Comparison of ENCODE assay signal across 8 mouse cellular contexts in genomic region chr10:111503071-111503470, GRCm38 (mm10). TPM values are rescaled to one million over a fixed set of nuclear protein-coding genes. Genes with fewer than 3 reads are reported as not detected.
DNase-seq lines count a peak whose midpoint lies in the region; ATAC-seq and TF ChIP-seq lines count a peak whose summit lies in the region.

No protein-coding gene starts in this region.

- H3K27ac ChIP-seq in midbrain, embryonic 10.5 days (replicated peaks): no peak overlapping the region
- H3K27ac ChIP-seq in midbrain, embryonic 16.5 days (ENCODE audit: low read length): no peak overlapping the region
- no peak overlapping the region for H3K27ac ChIP-seq in kidney, postnatal 0 days
- H3K27ac ChIP-seq in liver, embryonic 13.5 days: no peak overlapping the region

- peak; percentile 88 for TF ChIP-seq CTCF in kidney, postnatal 0 days (IDR thresholded peaks at IDR 0.05; ENCODE audit: low read depth)

- 0 out of 2 replicates have a peak, but pooled peaks cover 13% of the 10 kb centered on the region for H3K27me3 ChIP-seq in midbrain, embryonic 10.5 days (ENCODE audit: low read depth, poor library complexity, severe bottlenecking)
- no peaks in the 10 kb centered on the region for H3K27me3 ChIP-seq in midbrain, embryonic 16.5 days (ENCODE audit: control insufficient read depth, insufficient read depth, low read depth, low read length)
- no peaks in the 10 kb centered on the region for H3K27me3 ChIP-seq in kidney, postnatal 0 days (ENCODE audit: insufficient read depth, low read length)
- H3K27me3 ChIP-seq in liver, embryonic 13.5 days: peaks cover 24% of the 10 kb centered on the region

- 2% methylated on average over 3 of the region's 3 CpGs for WGBS in midbrain, embryonic 10.5 days
- 1% methylated on average over 3 of the region's 3 CpGs for WGBS in midbrain, embryonic 16.5 days
- 0% methylated on average over 3 of the region's 3 CpGs for WGBS in kidney, postnatal 0 days
- WGBS in liver, embryonic 13.5 days (ENCODE audit: insufficient replicate concordance): 0% methylated on average over 3 of the region's 3 CpGs

- ATAC-seq in midbrain, embryonic 16.5 days: no peak
- no peak for ATAC-seq in kidney, postnatal 0 days (replicated peaks; ENCODE audit: low FRiP score, low read depth)
- ATAC-seq in liver, embryonic 13.5 days (ENCODE audit: low read depth): no peak

- no peaks in the 10 kb centered on the region for H3K9me3 ChIP-seq in midbrain, embryonic 10.5 days (replicated peaks)
- no peaks in the 10 kb centered on the region for H3K9me3 ChIP-seq in midbrain, embryonic 16.5 days (replicated peaks; ENCODE audit: control insufficient read depth, low read length, poor library complexity, severe bottlenecking)
- H3K9me3 ChIP-seq in kidney, postnatal 0 days (replicated peaks; ENCODE audit: low read length): no peaks in the 10 kb centered on the region
- H3K9me3 ChIP-seq in liver, embryonic 13.5 days (replicated peaks): no peaks in the 10 kb centered on the region

- H3K4me3 ChIP-seq in midbrain, embryonic 10.5 days: no peak overlapping the region
- no peak overlapping the region for H3K4me3 ChIP-seq in midbrain, embryonic 16.5 days (ENCODE audit: low read depth, low read length)
- no peak overlapping the region for H3K4me3 ChIP-seq in kidney, postnatal 0 days (replicated peaks; ENCODE audit: low read depth, low read length)
- H3K4me3 ChIP-seq in liver, embryonic 13.5 days (replicated peaks): no peak overlapping the region

- H3K4me2 ChIP-seq in midbrain, embryonic 16.5 days (ENCODE audit: low read length): no peak overlapping the region
- H3K4me2 ChIP-seq in kidney, postnatal 0 days (ENCODE audit: low read length): no peak overlapping the region
- no peak overlapping the region for H3K4me2 ChIP-seq in liver, embryonic 13.5 days

- H3K4me1 ChIP-seq in midbrain, embryonic 10.5 days: peaks cover 37% of the 10 kb centered on the region
- no peaks in the 10 kb centered on the region; the same call in 1 of the 2 replicates for H3K4me1 ChIP-seq in midbrain, embryonic 16.5 days (ENCODE audit: control insufficient read depth, insufficient read depth, low read length)
- peaks cover 7% of the 10 kb centered on the region; the same call in 1 of the 2 replicates for H3K4me1 ChIP-seq in kidney, postnatal 0 days (replicated peaks; ENCODE audit: insufficient read depth, low read length)
- peaks cover 37% of the 10 kb centered on the region for H3K4me1 ChIP-seq in liver, embryonic 13.5 days (replicated peaks)

- DNase-seq in midbrain, embryonic 10.5 days (ENCODE audit: low spot score): peak; percentile 74
- DNase-seq in c-Kit-negative CD71-positive TER-119-positive erythroid progenitor cells, embryonic 14.5 days (ENCODE audit: low read depth, low spot score): peak; percentile 64
- peak; percentile 54 to 78 for DNase-seq in frontal cortex, postnatal 14 days (ENCODE audit: low spot score in 2 of 2)
- DNase-seq in kidney, postnatal 0 days (ENCODE audit: low spot score): peak; percentile 85
- peak; percentile 59 for DNase-seq in liver, embryonic 13.5 days
- peak; percentile 81 for DNase-seq in retina, postnatal 1 day
- peak; percentile 75 to 77 for DNase-seq in thymus, postnatal 36 days

- H3K9ac ChIP-seq in midbrain, embryonic 16.5 days (ENCODE audit: low read depth, low read length): no peak overlapping the region
- no peak overlapping the region for H3K9ac ChIP-seq in kidney, postnatal 0 days (ENCODE audit: low read depth, low read length)
- no peak overlapping the region for H3K9ac ChIP-seq in liver, embryonic 13.5 days

- peaks cover 9% of the 10 kb centered on the region for H3K36me3 ChIP-seq in midbrain, embryonic 10.5 days
- H3K36me3 ChIP-seq in midbrain, embryonic 16.5 days (ENCODE audit: control insufficient read depth, insufficient read depth, low read length): peaks cover 6% of the 10 kb centered on the region
- H3K36me3 ChIP-seq in kidney, postnatal 0 days (ENCODE audit: insufficient read depth, low read length): peaks cover 3% of the 10 kb centered on the region; the same call in 1 of the 2 replicates
- peaks cover 7% of the 10 kb centered on the region; the same call in 1 of the 2 replicates for H3K36me3 ChIP-seq in liver, embryonic 13.5 days

RNA-seq across cellular contexts. Expression of gene Phlda1, which starts 3.0 kb away (rescaled TPM):
- 15.1 and 17.3 TPM in 2 replicates for polyA plus RNA-seq in midbrain, embryonic 10.5 days (2016; fragmentation: Nextera tagmentation; extraction: Ambion mirVana)
- polyA plus RNA-seq in midbrain, embryonic 16.5 days (2015; fragmentation: Nextera tagmentation; extraction: Ambion mirVana): 30.8 and 30.9 TPM in 2 replicates
- 25.3 and 29.5 TPM in 2 replicates for polyA plus RNA-seq in kidney, postnatal 0 days (2015; fragmentation: Nextera tagmentation; extraction: Ambion mirVana)
- polyA plus RNA-seq in liver, embryonic 13.5 days (2015; fragmentation: Nextera tagmentation; extraction: Ambion mirVana): 4.4 and 5.6 TPM in 2 replicates

RNA-seq across cellular contexts. Expression of gene Nap1l1, which starts 30.0 kb away (rescaled TPM):
- 355 and 424 TPM in 2 replicates for polyA plus RNA-seq in midbrain, embryonic 10.5 days (2016; fragmentation: Nextera tagmentation; extraction: Ambion mirVana)
- polyA plus RNA-seq in midbrain, embryonic 16.5 days (2015; fragmentation: Nextera tagmentation; extraction: Ambion mirVana): 163 and 179 TPM in 2 replicates
- 171 and 174 TPM in 2 replicates for polyA plus RNA-seq in kidney, postnatal 0 days (2015; fragmentation: Nextera tagmentation; extraction: Ambion mirVana)
- polyA plus RNA-seq in liver, embryonic 13.5 days (2015; fragmentation: Nextera tagmentation; extraction: Ambion mirVana): 163 and 198 TPM in 2 replicates
